Mouse (Mus musculus) layer of hippocampus, adult 9-10 months (tissue): ENCODE measurements at regions not wholly inside any gene's neighbourhood (a gene's known extent, or its start where the extent isn't known, plus 50 kb on each side); places are given as distances from the start of the nearest gene placed in this dataset.

Experiments
- DNase-seq: peaks from one replicate; pipeline ENCODE4 v3.0.0; 2022; ENCODE audit warnings: low spot score

GRCm38 (mm10) chr9:117692486-117692885, 62.8 kb upstream of the Rbms3 start:
- DNase-seq: no peak

- DNase-seq: no peak
These were observed 60.2 kb upstream of the Rbms3 start for GRCm38 (mm10) chr9:117689946-117690345.
